Mouse (Mus musculus) brain, adult 2 months (tissue): Measurements from ENCODE around the gene Card6.
A peak's percentile ranks its signal among the peaks of the same experiment; 100 is the strongest.
"Not testable (repeated sequence)": the region's sequence is repeated elsewhere in the genome, so short reads cannot be mapped to it uniquely, and the experiment has no call there.

Experiments used
- DNase-seq: peaks from one replicate; pipeline ENCODE4 v3.0.0; 2011; ENCODE audit warnings: low read depth, low spot score

Gene Card6

DNA sequence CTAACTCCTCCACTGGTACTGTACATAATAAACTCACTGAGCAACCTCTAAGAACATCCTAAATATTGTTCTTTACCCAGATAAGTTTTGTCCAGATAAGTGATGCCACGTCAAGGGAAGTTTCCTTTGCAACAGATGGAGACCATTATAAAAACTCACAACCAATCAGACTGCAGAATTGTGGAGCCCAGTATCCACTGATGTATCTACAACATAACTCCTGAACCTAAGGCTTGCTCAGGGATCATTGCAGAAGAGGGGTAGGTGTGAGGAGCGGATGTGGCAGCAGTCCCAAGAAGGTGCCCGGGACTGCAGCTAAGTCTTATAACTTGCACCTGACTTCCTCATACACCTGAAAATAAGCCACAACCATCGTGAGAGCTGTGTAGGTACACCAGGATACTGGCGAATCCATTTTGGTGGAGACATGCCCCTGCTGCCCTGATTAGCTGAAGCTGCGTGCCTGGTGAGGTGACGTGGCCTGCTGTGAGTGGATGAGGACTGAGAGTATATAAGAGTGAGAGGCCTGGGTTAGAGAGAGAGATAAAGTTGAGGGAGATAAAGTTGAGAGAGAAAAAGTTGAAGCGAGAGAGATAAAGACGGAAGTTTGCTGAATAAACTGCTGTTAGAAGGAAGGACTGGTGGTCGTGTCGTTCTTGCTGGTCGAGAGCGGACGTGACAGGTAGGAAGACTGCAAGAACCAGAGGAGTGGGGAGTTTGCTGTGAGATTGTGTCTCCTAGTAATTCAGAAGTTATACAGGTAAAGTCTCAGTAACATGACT is 22.7 kb upstream of the Card6 start:
- DNase-seq = not testable (repeated sequence)

DNA sequence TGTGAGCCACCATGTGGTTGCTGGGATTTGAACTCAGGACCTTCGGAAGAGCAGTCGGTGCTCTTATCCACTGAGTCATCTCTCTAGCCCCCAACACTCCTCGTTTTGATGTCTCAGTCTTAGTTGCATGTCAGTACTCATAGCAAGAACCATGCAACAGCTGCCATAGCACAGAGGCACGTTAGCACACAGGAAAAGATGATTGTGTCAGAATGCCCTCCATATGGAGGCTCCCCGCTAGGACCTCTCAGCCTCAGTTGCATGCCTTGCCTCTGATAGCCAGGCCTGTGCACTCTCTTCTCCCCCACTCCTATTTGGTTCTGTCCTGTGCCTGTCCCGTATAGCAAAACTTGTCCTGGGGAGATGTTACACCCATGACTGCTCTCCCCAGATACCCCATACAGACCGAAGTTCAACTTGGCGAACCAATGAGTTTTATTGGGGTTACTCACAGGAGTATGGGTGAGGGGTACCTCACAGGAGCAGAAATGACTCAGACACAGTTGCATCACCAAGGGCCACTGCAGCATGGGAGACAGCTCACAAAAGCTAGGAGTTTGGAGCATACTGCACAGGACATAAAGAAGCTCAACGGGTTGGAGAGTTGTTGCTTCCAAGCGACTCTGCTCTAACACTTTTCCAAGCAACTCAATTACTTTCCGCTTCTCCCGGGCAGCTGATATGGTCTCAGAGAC is 20.9 kb upstream of the Card6 start:
- no peak for DNase-seq

DNA sequence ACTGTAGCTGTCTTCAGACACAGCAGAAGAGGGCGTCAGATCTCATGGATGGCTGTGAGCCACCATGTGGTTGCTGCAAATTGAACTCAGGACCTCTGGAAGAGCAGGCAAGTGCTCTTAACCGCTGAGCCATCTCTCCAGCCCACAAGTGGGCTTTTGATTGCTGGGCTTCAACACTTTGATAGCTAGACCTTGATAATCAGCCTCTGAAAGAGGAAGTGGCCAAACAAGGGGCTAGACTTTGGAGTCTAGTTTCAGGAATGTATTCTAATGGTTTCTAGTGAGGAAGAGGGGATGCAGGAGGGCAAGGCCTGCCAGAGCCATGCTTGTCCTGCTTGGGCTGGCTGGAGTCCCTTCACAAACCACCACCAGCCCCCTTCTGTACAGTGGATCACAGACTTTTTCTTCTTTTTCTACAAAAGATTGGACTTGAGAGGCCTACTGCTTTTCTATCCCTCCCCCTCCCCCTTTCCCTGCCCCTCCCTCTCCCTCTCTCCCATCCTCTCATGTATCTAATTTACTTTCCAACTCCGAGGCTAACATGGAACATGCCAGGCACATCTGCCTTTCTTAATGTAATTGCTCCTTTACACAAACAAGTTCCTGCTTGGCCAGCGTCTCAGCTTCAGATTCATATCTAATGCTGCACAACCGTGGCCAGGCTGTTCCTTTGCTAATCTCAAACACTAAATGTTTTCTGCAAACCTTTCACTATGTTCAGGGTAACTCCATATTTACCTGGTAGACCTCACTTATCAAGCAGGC is 20.0 kb upstream of the Card6 start:
- no peak for DNase-seq

DNA sequence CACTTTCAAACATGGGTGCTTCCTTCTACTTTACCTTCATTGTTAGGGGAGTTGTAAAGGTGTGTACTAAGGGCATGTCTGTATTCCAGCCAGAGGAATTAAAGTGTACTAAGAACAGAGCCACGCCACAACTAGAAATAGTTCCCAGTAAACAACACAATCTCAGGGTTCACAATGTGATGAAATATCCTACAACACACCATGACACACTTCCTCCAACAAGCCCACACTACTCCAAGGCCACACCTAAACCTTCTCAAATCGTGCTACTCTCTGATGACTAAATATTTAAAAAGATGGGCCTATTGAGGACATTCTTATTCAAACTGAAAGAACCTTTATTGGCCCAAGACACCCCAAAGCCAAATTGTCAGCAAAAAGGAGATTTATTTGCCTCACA is 19.1 kb upstream of the Card6 start:
- DNase-seq = no peak

DNA sequence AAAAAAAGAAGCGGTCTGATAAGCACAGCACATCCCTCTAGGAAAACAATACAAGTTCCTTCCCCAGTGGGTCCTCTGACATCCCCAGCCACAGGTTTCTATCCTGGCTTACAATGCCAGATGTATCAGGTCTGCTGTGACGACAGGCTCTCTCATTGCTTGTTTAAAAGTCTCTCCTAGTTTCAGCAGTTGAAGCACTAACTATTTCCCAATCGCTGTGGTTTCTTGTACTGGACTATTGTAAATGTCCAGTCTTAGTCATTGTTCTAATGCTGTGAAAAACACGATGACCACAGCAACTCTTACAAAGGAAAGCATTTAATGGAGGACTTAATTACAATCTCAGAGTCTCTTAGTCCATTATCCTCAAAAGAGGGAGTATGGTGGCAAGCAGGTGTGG is 18.1 kb upstream of the Card6 start:
- no peak for DNase-seq

DNA sequence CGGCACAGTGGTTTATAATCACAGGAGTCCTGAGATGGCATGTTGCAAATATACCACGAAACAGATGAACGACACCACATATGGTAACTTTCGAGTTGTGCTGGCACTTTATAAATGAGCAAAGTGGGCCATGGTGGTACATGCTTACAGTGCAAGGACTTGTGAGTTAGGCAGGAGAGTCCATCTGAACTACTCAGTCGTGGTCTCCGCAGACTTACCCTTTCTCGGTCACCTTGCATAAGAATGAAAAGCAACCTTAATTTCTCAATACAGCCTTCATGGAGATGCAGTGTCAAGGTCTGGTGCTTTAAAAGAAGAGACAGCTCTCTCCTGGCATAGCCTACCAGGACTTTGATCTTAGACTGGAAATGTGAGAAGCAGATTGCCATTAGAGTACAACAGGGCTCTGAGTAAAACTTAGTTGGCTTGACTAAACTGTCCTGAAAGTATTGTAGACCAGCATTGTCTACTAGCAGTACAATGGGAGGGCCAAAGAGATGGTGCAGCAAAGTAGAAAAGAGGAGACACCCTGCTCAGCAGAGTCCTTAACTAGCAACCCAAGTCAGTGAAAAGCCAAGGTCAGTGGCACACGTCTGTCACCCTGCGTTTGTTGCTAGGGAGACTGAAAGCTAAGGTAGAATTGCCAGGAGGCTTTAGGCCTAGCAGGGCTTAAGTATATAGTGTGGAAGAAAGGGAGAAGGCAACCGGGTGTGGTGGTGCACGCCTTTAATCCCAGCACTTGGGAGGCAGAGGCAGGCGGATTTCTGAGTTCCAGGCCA is 13.4 kb upstream of the Card6 start:
- no peak for DNase-seq

DNA sequence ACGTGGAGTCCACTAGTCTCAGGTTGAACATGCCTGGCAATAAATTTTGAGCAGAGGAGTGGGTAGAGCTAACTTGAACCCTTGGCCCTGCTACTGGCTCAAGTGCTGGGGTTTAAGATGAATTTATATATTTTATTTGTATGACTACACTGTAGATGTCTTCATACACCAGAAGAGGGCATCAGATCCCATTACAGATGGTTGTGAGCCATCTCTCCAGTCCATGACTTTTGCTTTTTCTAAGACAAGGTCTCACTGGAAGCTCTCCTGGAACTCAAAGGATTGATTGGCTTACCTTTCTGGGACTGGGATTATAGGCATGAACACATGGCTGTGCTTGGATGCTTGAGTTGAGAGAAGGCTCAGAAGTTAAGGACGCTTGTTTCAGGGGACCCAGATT is 11.4 kb upstream of the Card6 start:
- no peak for DNase-seq

DNA sequence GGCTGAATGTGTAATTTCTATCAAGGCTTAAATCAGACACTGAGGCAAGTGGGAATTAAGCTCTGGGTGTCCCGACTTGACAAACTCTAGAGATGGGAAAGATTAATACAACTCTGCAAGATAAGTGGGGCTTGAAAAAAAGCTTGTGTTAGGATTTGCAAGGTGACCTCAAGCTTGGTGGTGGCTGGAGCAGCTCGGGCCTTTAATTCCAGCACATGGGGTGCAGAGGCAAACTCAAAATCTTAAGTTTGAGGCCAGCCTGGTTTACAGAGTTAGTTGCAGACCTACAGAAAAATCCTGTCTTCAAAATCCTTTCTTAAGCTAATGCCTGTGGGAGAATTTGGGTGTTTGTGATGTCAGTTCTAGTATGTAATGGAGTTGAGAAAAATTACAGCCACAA is 10.9 kb upstream of the Card6 start:
- no peak for DNase-seq

DNA sequence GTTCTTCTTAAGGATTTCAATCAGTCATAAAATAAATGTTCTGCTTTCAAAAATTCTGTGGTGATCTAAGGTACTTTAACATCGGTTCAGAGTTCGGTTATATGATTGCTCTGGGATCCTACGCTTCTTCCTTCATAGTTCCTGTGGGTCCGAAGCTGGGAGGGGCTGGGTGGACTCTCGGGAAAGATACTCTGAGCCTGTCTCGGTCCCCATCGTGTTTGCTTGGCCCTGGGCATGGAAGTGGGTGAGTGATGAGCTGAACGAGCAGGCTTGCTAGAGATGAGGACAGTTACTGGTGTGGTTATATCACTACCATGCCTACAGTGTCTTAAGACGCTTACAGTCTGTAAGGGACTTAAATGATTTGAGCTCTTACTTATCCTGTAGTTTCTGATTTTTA is 10.3 kb upstream of the Card6 start:
- no peak for DNase-seq

DNA sequence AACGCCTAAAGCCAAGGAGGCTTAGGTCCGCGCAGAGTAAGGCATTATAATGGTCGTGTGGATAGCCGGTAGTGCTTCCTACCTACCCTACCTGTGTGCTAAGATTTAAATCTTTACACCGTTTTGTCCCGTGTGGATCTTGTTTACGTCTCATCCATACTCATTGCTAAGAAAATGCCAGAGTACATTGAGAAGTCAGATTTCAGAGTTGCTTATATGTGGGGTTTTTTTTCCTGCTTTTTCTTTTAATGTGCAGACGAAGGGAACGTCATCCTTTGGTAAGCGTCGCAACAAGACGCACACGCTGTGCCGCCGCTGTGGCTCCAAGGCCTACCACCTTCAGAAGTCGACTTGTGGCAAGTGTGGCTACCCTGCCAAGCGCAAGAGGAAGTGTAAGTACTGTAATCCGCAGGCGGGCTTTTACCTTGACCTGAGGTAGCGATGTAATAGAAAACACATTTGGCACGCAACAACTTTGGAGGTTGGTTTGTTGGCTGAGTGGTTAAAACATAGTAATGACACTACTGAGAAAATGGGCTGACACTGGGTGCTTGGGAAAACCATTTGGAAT is 8.8 kb upstream of the Card6 start:
- no peak for DNase-seq

DNA sequence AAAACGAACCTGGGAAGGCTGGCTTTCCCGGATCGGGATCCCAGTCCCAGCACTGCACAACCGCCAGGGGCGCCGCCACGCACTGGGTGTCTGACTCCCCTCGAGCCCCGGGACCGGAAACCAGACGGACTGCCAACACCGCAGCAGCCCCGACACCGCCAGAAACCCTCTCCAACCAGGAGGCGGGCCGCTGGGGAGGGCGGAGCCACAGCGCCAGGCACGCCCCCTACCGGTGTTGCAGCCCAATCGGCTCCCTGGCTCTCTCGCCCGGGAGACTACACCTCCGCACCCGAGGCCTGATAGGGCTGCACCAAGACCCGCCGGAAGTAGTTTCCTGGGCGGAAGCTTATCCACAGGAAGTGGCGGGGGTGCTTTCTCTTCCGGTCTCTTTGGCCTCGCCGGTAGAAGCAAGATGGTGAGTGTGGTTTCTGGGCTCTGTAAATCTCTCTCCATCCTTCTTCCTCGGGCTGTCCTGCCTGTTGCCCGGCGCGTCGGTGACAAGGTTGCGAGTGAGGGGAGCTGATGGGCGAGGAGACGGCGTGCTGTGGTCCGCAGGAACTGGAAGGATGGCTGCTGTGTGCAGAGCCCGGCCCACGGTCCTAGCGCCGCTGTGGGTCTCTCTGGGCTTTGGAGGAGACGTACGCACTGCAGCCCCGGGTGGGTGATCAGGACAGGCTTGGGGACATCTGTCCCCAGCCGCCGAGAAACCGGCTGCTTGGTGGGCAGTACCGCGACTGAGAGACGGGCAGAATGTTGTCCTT is 8.1 kb upstream of the Card6 start, which contains the start of gene Rpl37:
Rpl37 (plus strand) TSS at position 376 of the 761 bp plus-strand sequence.
- peak; percentile 99 for DNase-seq

DNA sequence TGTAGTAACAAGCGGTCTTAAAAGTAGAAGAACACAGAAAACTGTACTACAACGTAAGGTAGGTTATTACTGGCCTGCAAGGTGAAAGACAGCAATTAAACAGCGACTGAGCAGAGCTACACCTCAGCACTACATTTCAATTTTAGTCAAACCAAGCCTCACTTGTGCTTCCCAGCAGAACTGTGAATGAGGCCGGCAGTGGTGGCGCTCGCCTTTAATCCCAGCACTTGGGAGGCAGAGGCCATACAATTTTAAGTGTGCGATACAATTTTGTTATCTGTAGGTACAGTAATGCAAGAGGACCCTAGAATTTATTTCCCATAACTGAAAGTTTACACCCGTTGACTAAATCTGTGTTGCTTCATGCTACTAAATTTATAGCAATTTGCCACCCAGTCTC is 6.8 kb upstream of the Card6 start:
- no peak for DNase-seq

DNA sequence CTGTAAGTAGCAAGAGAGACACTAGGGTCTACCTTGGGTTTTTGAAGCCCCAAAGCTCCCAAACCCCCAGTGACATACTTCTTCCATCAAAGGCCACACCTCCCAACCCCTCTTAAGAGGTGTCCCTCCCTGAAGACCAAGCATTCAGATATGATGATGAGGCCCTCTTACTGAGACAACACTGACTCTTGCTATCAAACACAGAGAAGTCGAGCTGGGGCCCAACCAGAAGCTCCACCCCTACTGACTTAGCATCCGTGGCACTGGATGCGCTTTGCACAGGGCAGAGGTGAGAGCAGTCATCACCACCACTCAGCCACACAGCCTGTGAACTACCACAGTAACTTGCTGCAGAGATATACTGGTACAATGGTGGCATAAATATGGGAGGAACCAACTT is 4.3 kb upstream of the Card6 start:
- no peak for DNase-seq

DNA sequence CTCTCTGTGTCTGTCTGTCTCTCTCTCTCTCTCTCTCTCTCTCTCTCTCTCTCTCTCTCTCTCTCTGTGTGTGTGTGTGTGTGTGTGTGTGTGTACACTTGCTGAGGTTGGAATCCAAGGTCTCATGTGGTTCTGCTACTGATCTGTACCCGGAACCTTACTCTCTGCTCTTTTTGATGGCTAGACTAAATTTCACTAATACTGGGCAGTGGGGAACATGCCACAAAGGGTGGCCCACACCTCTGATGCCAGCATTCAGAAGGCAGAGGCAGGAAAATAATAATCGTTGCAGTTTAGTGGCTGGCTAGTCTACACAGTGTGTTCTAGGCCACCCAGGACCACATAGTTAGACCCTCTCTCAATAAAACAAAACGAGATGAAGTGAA is 309 bp upstream of the Card6 start:
- DNase-seq = no peak

DNA sequence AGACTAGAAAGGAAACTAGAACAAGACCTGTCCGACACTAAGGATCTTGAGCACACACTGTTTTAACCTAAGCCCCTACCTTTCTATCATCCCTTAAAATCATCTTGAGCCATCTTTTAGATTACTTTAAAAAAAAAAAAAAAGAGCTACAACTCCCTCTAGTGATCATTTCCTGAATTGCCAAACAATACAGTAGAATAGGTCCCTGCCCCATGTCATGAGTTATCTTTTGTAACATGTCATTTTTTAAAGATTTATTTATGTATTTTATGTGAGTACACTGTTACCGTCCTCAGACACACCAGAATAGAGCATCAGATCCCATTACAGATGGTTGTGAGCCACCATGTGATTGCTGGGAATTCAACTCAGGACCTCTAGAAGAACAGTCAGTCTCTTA is 2.0 kb downstream of the Card6 start:
- DNase-seq = peak; percentile 43

DNA sequence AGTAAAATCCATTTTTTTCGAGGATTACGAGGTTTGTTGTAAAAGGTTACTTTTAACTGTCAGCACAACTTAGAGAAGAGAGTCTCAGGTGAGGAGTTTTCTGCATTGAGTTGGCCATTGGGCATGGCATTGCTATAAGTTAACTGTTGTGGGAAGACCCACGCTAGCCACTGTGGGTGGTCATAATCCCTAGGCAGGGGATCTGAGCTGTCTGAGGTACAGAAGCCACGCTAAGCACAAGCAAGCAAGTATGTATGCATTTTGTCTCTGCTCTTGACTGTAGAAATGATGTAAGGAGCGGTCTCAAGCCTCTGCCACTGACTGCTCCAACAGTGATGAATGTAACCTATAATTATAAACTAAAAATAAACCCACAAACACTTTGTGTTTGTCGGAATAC is 2.4 kb downstream of the Card6 start:
- DNase-seq = no peak

DNA sequence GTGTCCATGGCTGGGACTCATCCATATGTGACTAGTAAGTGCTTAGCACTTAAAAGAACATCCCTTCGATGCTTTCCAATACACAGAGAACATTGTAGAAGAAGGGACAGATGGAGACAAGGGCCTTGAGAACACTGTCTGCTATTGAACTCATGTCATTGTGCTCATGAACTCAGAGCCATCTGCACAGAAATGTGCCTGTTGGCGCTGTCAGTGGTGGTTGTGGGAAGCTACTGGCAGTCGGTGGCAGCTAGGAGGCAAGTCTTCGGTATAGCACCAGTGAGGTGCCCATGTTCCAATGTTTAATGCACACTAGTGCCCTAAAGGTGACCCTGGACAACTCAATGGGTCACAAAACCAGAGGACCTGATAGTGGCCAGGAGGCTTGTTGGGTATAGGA is 6.0 kb downstream of the Card6 start:
- peak; percentile 23 for DNase-seq

DNA sequence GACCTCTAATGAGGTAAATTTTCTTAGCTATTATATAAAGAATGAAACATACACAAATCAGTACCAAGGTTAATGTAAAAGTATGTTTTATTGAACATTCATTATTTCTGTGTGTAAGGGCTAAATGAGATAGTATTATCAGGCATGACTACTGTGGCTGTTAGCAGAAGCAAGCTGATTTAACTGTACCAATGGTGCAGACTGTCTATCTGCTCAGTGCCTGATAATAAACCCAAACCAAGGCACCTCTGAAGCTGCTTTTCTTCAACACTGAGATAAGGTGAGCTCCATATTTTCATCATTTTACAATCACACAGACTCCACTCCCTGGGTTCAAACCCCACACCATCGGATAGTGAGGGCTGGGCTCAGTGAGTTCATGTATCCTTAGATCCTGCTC is 11.0 kb downstream of the Card6 start:
- DNase-seq = no peak

DNA sequence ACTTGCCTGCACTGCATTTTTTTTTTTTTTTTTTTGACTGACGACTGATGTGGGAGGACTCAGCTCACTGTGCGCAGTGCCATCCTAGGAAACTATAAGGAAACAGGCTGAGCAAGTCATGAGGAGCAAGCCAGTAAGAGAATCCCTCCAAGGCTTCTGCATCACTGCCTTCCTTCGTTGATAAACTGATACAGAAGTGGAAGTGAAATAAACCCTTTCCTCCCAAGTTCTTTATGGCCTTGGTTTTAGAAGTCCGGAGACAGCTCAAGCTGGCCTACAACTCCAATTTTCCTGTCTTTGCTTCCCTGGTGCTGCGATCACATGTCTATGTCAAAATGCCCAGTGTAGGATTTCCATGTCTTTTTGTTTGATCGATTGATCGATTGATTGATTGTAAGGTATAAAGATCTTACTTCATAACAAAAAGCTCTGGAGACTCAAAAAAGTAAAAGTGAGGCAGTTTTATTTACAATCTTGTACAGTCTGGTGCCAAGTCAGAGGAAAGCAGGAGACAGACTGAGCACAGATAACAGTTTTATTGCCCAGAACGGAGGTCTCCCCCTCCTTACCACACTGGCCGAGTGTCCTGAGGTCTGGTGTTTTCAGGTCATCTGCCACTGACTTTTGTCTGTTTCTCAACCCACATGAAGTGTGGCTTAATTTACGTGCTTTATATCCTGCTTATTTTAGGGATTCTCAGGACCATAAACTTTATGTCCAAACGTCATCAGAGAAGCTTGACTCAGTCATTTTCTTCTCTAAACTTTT is 12.6 kb downstream of the Card6 start:
- no peak for DNase-seq

DNA sequence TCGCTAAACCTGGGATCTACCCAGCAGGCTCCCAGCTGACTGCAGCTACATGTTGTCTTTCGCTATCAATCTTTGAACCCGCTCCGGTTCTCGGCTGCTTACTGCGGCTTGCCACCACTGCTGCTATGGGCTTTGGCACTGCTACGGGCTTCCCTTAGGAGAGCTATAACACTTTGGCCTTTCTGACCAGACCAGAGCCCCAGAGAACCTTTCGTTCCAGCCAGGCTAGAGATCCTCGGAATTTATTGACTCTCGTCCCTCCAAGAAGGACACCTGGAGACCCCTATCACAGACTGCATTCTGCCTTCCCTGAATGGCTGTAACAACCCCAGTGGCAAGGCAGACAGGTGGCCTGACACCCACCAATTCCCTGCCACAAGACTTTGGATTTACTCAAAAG is 18.2 kb downstream of the Card6 start:
- no peak for DNase-seq
